Mouse (Mus musculus): ENCODE results near the gene Sap25. TPM values are rescaled to one million over a fixed set of nuclear protein-coding genes. Genes with fewer than 3 reads are reported as not detected.

The Sap25 gene
- polyA plus RNA-seq, 1 experiment from 2014 or later = 7.1 TPM

Other genes with a start within 250 kb of the Sap25 start
- 0.05 and 0.13 TPM in 2 replicates for gene Zan, start 164.3 kb upstream of the Sap25 start, polyA plus RNA-seq (2016; fragmentation: Nextera tagmentation; extraction: Ambion mirVana)
- gene Pop7, start 138.8 kb upstream of the Sap25 start, polyA plus RNA-seq (2016; fragmentation: Nextera tagmentation; extraction: Ambion mirVana) = 56.1 and 70.9 TPM in 2 replicates
- 14.7 and 14.9 TPM in 2 replicates for gene Gigyf1, start 122.8 kb upstream of the Sap25 start, polyA plus RNA-seq (2016; fragmentation: Nextera tagmentation; extraction: Ambion mirVana)
- 1.3 and 4.5 TPM in 2 replicates for gene Epo, start 108.1 kb upstream of the Sap25 start, polyA plus RNA-seq (2016; fragmentation: Nextera tagmentation; extraction: Ambion mirVana)
- gene Gnb2, start 107.8 kb upstream of the Sap25 start, polyA plus RNA-seq (2016; fragmentation: Nextera tagmentation; extraction: Ambion mirVana) = 387 and 460 TPM in 2 replicates
- 10.3 and 47.6 TPM in 2 replicates for gene Actl6b, start 87.8 kb upstream of the Sap25 start, polyA plus RNA-seq (2016; fragmentation: Nextera tagmentation; extraction: Ambion mirVana)
- 1.7 and 4.9 TPM in 2 replicates for gene Tfr2, start 71.5 kb upstream of the Sap25 start, polyA plus RNA-seq (2016; fragmentation: Nextera tagmentation; extraction: Ambion mirVana)
- 15.2 and 27.5 TPM in 2 replicates for gene Mospd3, start 40.3 kb upstream of the Sap25 start, polyA plus RNA-seq (2016; fragmentation: Nextera tagmentation; extraction: Ambion mirVana)
- 72.2 and 95.5 TPM in 2 replicates for gene Pcolce, start 27.6 kb upstream of the Sap25 start, polyA plus RNA-seq (2016; fragmentation: Nextera tagmentation; extraction: Ambion mirVana)
- 0.30 TPM in 2 replicates for gene Fbxo24, start 12.3 kb upstream of the Sap25 start, polyA plus RNA-seq (2016; fragmentation: Nextera tagmentation; extraction: Ambion mirVana)
- gene Lrch4, start 12.2 kb upstream of the Sap25 start, polyA plus RNA-seq (2016; fragmentation: Nextera tagmentation; extraction: Ambion mirVana) = 35.3 and 39.7 TPM in 2 replicates
- gene Gm20605, start 12.2 kb upstream of the Sap25 start, polyA plus RNA-seq (2016; fragmentation: Nextera tagmentation; extraction: Ambion mirVana) = 14.1 and 14.9 TPM in 2 replicates
- 0.42 and 0.67 TPM in 2 replicates for gene Irs3, start 4.4 kb downstream of the Sap25 start, polyA plus RNA-seq (2016; fragmentation: Nextera tagmentation; extraction: Ambion mirVana)
- gene Agfg2, start 43.4 kb downstream of the Sap25 start, polyA plus RNA-seq (2016; fragmentation: Nextera tagmentation; extraction: Ambion mirVana) = 25.9 and 27.6 TPM in 2 replicates
- gene Nyap1, start 100.3 kb downstream of the Sap25 start, polyA plus RNA-seq (2016; fragmentation: Nextera tagmentation; extraction: Ambion mirVana) = 4.7 and 9.5 TPM in 2 replicates
- 82.5 and 86.0 TPM in 2 replicates for gene Tsc22d4, start 104.4 kb downstream of the Sap25 start, polyA plus RNA-seq (2016; fragmentation: Nextera tagmentation; extraction: Ambion mirVana)
- 51.4 and 78.3 TPM in 2 replicates for gene Ppp1r35, start 137.5 kb downstream of the Sap25 start, polyA plus RNA-seq (2016; fragmentation: Nextera tagmentation; extraction: Ambion mirVana)
- gene Mepce, start 146.3 kb downstream of the Sap25 start, polyA plus RNA-seq (2016; fragmentation: Nextera tagmentation; extraction: Ambion mirVana) = 12.6 TPM in 2 replicates
- 11.9 and 13.9 TPM in 2 replicates for gene Zcwpw1, start 146.5 kb downstream of the Sap25 start, polyA plus RNA-seq (2016; fragmentation: Nextera tagmentation; extraction: Ambion mirVana)
- gene Pilra, start 194.9 kb downstream of the Sap25 start, polyA plus RNA-seq (2016; fragmentation: Nextera tagmentation; extraction: Ambion mirVana) = 0.21 and 0.29 TPM in 2 replicates
- not detected in 2 replicates for gene Pilrb1, start 216.8 kb downstream of the Sap25 start, polyA plus RNA-seq (2016; fragmentation: Nextera tagmentation; extraction: Ambion mirVana)
- gene Pilrb2, start 230.5 kb downstream of the Sap25 start, polyA plus RNA-seq (2016; fragmentation: Nextera tagmentation; extraction: Ambion mirVana) = 0.37 TPM in 1 of 2 replicates, not detected in the other

Measured in hindbrain, embryonic 10.5 days (tissue).